Mouse (Mus musculus) MEL (cell line): Measurements from ENCODE around the gene Vsx2.

Source experiments
- EP300 ChIP-seq, 2 experiments: IDR thresholded peaks; 2 replicates each; pipeline ENCODE4 v1.6.1; 2011; ENCODE audit warnings: improper control_type of control experiment in 2 of 2, low read length in 2 of 2, low read depth in 1 of 2, mild to moderate bottlenecking in 1 of 2
- GATA1 ChIP-seq: IDR thresholded peaks from 2 replicates; pipeline ENCODE4 v1.6.1; 2011; ENCODE audit warnings: low read depth, low read length, improper control_type of control experiment
- KAT2A ChIP-seq: conservative IDR thresholded peaks from 2 replicates; pipeline ENCODE4 v1.6.1; 2012; ENCODE audit warnings: low read depth, low read length, improper control_type of control experiment, inconsistent platforms
- MAFK ChIP-seq: IDR thresholded peaks from 2 replicates; pipeline ENCODE4 v1.6.1; 2011; ENCODE audit warnings: low read depth, mild to moderate bottlenecking, low read length, improper control_type of control experiment, borderline replicate concordance
- MAX ChIP-seq: IDR thresholded peaks from 2 replicates; pipeline ENCODE4 v1.6.1; 2011; ENCODE audit warnings: low read length, improper control_type of control experiment
- MXI1 ChIP-seq: IDR thresholded peaks from 2 replicates; pipeline ENCODE4 v1.6.1; 2011; ENCODE audit warnings: mild to moderate bottlenecking, low read depth, low read length, improper control_type of control experiment
- NELFE ChIP-seq: IDR thresholded peaks from 2 replicates; pipeline ENCODE4 v1.6.1; 2011; ENCODE audit warnings: low read depth, low read length, improper control_type of control experiment
- POLR2A ChIP-seq, 2 experiments: IDR thresholded peaks; 2 replicates each; pipeline ENCODE4 v1.6.1; 2011 to 2012; ENCODE audit warnings: low read length in 2 of 2, mild to moderate bottlenecking in 2 of 2, control low read depth in 1 of 2, improper control_type of control experiment in 1 of 2, low read depth in 1 of 2, moderate library complexity in 1 of 2; ENCODE audit not compliant: control insufficient read depth in 1 of 2, insufficient read depth in 1 of 2, poor library complexity in 1 of 2
- RCOR1 ChIP-seq: IDR thresholded peaks from 2 replicates; pipeline ENCODE4 v1.6.1; 2012; ENCODE audit warnings: low read depth, mild to moderate bottlenecking, inconsistent platforms, low read length, improper control_type of control experiment
- TCF12 ChIP-seq: IDR thresholded peaks from 2 replicates; pipeline ENCODE4 v1.6.1; 2014; ENCODE audit warnings: low read depth, mild to moderate bottlenecking, inconsistent platforms, low read length, improper control_type of control experiment, moderate library complexity

- TF ChIP-seq MAX (no peak), GATA1 (no peak), EP300 (IDR thresholded peaks at IDR 0.05; ENCODE audit: low read depth in 1 of 2, low read length in 2 of 2) (no peak), RCOR1 (no peak), NELFE (no peak), KAT2A (no peak), MXI1 (no peak), TCF12 (no peak), MAFK (no peak), POLR2A (IDR thresholded peaks at IDR 0.05; ENCODE audit: control insufficient read depth in 1 of 2, insufficient read depth in 1 of 2, low read depth in 1 of 2, low read length in 2 of 2, poor library complexity in 1 of 2) (no peak)
These were observed 45.0 kb downstream of the Vsx2 start for GRCm38 (mm10) chr12:84614524-84614923.
